Mouse (Mus musculus): ENCODE measurements around the gene H2-Q6. TPM values are rescaled to one million over a fixed set of nuclear protein-coding genes. Genes with fewer than 3 reads are reported as not detected.
"Not testable (repeated sequence)": the region's sequence is repeated elsewhere in the genome, so short reads cannot be mapped to it uniquely, and the experiment has no call there.

H2-Q6 gene
- 2.5 and 4.2 TPM in 2 replicates for polyA plus RNA-seq (2012; ENCODE audit: insufficient read depth, low replicate concordance)

DNA sequence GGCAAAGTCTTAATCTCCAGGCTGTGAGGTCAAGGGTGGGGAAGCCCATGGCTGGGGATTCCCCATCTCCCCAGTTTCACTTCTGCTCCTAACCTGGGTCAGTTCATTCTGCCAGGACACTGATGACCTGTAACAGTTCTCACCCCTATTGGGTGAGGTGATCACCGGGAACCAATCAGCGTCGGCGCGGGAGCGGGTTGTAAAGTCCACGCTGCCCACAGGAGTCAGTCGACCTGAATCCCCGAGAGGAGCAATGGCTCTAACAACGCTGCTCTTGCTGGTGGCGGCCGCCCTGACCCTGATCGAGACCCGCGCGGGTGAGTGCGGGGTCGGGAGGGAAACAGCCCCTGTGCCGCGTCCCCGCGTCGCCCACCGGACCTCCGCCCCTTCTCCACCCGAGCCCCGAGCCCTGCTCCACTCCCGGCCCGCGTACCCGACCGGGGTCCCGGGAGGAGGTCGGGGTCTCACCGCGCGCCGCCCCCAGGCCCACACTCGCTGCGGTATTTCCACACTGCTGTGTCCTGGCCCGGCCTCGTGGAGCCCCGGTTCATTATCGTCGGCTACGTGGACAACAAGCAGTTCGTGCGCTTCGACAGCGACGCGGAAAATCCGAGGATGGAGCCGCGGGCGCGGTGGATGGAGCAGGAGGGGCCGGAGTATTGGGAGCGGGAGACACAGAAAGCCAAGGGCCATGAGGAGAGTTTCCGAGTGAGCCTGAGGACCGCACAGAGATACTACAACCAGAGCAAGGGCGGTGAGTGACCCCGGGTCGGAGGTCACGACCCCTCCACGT, at the start of gene H2-Q6:
TSS of gene H2-Q6 (plus strand) at position 227 of the 793 bp plus-strand sequence.
- Histone ChIP-seq H3K27me3 (replicated peaks) (peaks cover 13% of the 10 kb centered on the region), H3K4me3 (replicated peaks) (peak within 1 kb of the TSS; percentile 88), H3K4me1 (peaks cover 17% of the 10 kb centered on the region), H3K9me3 (peaks cover 11% of the 10 kb centered on the region)
- H3K36me3 ChIP-seq (replicated peaks; ENCODE audit: low read length), result not testable (repeated sequence)

DNA sequence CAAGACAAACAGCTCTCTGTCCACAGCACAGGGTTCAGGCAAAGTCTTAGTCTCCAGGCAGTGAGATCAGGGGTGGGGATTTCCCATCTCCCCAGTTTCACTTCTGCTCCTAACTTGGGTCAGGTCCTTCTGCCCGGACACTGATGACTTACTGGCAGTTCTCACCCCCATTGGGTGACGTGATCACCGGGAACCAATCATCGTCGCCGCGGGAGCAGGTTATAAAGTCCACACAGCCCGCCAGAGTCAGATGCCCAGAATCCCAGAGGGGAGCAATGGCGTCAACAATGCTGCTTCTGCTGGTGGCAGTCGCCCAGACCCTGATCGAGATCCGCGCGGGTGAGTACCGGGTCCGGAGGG, 45.3 kb upstream of the H2-Q6 start, which contains the start of gene H2-Q4:
TSS of gene H2-Q4 (plus strand) at position 249 of the 360 bp plus-strand sequence.
- peaks cover 2% of the 10 kb centered on the region for H3K27me3 ChIP-seq (replicated peaks)
- TF ChIP-seq GATA1 (IDR thresholded peaks at IDR 0.05; ENCODE audit: borderline replicate concordance, low read length) (no peak), FLI1 (IDR thresholded peaks at IDR 0.05; ENCODE audit: low read length) (no peak)
- H3K4me1 ChIP-seq, result peaks cover 18% of the 10 kb centered on the region
- peaks cover 15% of the 10 kb centered on the region for H3K9me3 ChIP-seq
- H3K4me3 ChIP-seq (replicated peaks), result peak within 1 kb of the TSS; percentile 93
- peaks cover 4% of the 10 kb centered on the region for H3K36me3 ChIP-seq (replicated peaks; ENCODE audit: low read length)

DNA sequence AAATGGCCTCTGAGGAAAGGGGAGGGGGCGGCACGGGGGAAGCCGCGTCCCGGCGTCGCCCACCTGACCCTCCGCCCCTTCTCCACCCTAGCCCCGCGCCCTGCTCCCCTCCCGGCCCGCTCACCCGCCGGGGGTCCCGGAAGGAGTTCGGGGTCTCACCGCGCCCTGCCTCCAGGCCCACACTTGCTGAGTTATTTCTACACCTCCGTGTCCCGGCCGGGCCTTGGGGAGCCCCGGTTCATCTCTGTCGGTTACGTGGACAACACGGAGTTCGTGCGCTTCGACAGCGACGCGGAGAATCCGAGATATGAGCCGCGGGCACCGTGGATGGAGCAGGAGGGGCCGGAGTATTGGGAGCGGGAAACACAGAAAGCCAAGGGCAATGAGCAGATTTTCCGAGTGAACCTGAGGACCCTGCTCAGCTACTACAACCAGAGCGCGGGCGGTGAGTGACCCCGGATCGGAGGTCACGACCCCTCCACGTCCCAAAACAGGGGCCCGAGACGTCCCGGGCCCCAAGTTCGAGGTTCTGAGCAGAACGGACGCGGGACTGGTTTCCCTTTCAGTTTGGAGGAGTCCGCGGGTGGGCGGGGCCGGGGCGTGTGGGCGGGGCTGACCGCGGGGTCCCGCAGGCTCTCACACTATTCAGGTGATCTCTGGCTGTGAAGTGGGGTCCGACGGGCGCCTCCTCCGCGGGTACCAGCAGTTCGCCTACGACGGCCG, 44.8 kb upstream of the H2-Q6 start:
- Histone ChIP-seq H3K9me3 (peaks cover 15% of the 10 kb centered on the region), H3K36me3 (replicated peaks; ENCODE audit: low read length) (peaks cover 4% of the 10 kb centered on the region), H3K4me3 (replicated peaks) (peak overlapping the region; percentile 93), H3K27me3 (replicated peaks) (peaks cover 2% of the 10 kb centered on the region), H3K4me1 (peaks cover 18% of the 10 kb centered on the region)
- TF ChIP-seq FLI1 (IDR thresholded peaks at IDR 0.05; ENCODE audit: low read length) (no peak), GATA1 (IDR thresholded peaks at IDR 0.05; ENCODE audit: borderline replicate concordance, low read length) (no peak)

DNA sequence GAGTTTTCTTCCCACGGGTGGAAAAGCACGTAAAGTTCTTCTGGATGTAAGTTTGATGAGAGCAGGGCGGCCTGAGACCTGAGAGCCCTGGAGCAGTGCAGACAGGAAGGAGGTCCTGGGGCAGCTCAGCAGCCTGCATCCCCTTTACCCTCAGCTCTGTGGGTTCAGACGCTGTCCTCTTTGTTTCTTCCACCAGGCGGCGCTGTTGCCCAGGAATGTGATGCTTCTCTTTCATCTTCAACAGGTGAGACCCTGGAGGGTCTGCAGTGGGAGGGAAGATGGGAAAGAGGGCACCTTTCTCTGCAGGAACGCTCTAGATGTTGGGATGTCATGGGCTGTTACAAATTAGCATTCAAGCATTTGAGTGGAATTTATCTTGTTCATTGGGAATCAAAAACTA, 34.9 kb upstream of the H2-Q6 start:
- not testable (repeated sequence) for H3K4me1 ChIP-seq; H3K4me3 ChIP-seq (replicated peaks); H3K27me3 ChIP-seq (replicated peaks); H3K36me3 ChIP-seq (replicated peaks; ENCODE audit: low read length); H3K9me3 ChIP-seq

DNA sequence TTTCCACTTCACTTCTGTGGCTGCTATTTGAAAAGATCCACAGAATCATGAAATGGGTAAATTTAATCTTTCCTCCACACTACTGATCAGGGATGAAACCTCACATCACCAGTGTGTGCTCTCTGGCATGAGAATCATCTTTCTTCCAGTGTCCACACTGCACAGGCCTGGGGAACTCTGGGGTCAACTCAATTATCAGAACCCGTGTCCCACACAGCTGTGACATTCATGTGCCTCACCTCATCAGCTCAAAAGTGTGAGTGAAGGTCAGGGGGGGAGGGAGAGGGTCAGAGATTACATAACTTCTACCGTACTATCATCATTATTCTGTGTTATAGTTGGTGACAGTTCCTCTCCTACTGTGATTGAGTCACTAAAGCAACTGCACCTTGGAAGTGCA, 32.0 kb upstream of the H2-Q6 start:
- not testable (repeated sequence) for H3K4me3 ChIP-seq (replicated peaks); H3K4me1 ChIP-seq

DNA sequence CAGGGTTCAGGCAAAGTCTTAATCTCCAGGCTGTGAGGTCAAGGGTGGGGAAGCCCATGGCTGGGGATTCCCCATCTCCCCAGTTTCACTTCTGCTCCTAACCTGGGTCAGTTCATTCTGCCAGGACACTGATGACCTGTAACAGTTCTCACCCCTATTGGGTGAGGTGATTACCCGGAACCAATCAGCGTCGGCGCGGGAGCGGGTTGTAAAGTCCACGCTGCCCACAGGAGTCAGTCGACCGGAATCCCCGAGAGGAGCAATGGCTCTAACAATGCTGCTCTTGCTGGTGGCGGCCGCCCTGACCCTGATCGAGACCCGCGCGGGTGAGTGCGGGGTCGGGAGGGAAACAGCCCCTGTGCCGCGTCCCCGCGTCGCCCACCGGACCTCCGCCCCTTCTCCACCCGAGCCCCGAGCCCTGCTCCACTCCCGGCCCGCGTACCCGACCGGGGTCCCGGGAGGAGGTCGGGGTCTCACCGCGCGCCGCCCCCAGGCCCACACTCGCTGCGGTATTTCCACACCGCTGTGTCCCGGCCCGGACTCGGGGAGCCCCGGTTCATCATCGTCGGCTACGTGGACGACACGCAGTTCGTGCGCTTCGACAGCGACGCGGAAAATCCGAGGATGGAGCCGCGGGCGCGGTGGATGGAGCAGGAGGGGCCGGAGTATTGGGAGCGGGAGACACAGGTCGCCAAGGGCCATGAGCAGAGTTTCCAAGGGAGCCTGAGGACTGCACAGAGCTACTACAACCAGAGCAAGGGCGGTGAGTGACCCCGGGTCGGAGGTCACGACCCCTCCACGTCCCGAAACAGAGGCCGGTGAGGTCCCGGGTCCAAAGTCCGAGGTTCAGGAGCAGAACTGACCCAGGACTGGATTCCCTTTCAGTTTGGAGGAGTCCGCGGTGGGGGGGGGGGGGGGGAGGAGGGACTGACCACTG, 30.5 kb upstream of the H2-Q6 start:
- H3K36me3 ChIP-seq (replicated peaks; ENCODE audit: low read length); H3K4me1 ChIP-seq; H3K9me3 ChIP-seq; H3K4me3 ChIP-seq (replicated peaks); H3K27me3 ChIP-seq (replicated peaks): not testable (repeated sequence)

More for the DNA sequence above, 32.0 kb upstream of the H2-Q6 start:
- H3K27me3 ChIP-seq (replicated peaks); H3K36me3 ChIP-seq (replicated peaks; ENCODE audit: low read length); H3K9me3 ChIP-seq: not testable (repeated sequence)

DNA sequence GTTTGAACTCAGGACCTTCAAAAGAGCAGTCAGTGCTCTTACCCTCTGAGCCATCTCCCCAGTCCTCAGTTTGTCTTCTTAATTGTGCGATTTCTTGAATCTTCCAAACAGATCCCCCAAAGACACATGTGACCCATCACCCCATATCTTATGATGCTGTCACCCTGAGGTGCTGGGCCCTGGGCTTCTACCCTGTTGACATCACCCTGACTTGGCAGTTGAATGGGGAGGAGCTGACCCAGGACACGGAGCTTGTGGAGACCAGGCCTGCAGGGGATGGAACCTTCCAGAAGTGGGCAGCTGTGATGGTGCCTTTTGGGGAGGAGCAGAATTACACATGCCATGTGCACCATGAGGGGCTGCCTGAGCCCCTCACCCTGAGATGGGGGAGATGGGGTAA, 27.7 kb upstream of the H2-Q6 start:
- H3K4me3 ChIP-seq (replicated peaks); H3K9me3 ChIP-seq; H3K36me3 ChIP-seq (replicated peaks; ENCODE audit: low read length); H3K4me1 ChIP-seq; H3K27me3 ChIP-seq (replicated peaks): not testable (repeated sequence)

DNA sequence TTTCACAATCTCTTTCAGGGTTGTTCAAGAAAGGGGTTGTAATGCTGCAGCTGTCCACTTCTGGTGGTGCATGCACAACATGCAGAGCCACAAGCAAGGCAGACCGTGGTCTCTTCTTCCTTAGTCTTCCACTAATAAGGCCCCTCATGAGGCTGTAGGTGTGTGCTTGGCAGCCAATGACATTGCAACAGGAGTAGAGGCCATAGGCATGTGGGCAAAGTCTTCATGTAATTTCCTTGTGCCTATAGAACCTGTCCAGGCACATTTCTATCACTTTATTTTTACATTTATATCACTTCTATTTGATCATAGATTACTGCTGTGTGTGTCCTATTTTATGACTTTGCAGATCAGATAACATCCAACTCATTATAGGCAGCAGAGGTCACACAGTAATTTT, 11.6 kb upstream of the H2-Q6 start:
- not testable (repeated sequence) for H3K9me3 ChIP-seq; H3K36me3 ChIP-seq (replicated peaks; ENCODE audit: low read length); H3K4me3 ChIP-seq (replicated peaks); H3K4me1 ChIP-seq; H3K27me3 ChIP-seq (replicated peaks)

DNA sequence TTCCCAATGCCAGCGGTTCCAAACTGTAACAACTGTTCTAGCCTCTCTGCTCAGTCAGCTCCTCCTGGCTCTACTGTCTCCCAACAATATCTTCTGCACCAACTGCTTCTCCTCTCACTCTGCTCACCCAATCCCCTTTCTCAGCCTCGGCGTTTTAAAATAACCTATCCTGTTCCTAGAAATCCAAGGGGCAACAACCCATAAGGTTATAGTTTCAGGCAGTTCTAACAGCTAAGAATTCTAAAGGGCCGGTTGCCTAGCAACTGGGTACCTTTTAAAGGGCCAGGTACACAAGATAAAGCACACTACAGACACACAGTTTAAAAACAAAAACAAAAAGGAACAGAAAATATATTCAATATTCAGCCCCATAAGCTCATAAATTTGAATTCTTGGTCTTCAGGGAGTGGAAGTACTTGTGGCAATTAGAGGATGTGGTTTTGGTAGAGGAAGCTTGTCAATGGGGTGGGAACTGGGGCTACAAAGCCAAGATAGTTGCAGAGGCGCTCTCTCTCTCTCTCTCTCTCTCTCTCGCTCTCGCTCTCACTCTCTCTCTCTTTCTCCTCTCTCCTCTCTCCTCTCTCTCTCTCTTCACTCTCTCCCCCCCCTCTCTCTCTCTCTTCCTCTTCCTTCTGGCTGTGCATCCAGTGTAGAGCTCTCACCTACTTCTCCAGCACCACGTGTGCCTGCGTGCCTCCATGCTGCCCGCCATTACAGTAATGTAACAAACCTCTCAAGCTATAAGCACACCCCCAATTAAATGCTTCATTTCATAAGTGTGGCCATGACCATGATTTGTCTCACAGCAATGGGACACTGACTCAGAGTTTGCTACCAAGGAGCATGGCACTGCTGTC, 9.1 kb upstream of the H2-Q6 start:
- peaks cover 12% of the 10 kb centered on the region for H3K4me1 ChIP-seq
- not testable (repeated sequence) for H3K36me3 ChIP-seq (replicated peaks; ENCODE audit: low read length); H3K9me3 ChIP-seq; H3K27me3 ChIP-seq (replicated peaks); H3K4me3 ChIP-seq (replicated peaks)

DNA sequence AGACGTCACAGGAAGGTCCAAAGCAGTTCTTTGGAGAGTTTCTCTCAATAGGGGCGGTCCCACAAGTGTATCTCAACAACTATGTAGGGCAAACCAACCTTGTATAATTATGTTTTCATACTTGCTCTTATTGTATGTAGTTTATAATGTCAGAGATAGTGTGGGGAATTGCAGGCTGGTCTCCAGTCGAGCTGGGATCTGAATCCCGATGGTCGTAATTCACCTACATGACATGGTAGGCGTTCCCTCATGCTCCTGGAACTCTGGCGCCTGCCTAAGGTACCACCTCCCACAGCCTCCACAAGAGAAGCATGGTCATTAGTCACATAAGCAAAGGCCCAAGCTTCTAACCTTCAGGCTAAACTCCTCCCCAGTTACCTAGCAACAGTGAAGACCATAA, 5.9 kb upstream of the H2-Q6 start:
- H3K36me3 ChIP-seq (replicated peaks; ENCODE audit: low read length), result no peaks in the 10 kb centered on the region
- peaks cover 13% of the 10 kb centered on the region for H3K4me1 ChIP-seq
- TF ChIP-seq FLI1 (IDR thresholded peaks at IDR 0.05; ENCODE audit: low read length), result no peak
- no peak for TF ChIP-seq GATA1 (IDR thresholded peaks at IDR 0.05; ENCODE audit: borderline replicate concordance, low read length)
- no peak overlapping the region for H3K4me3 ChIP-seq (replicated peaks)
- peaks cover 11% of the 10 kb centered on the region for H3K27me3 ChIP-seq (replicated peaks)
- H3K9me3 ChIP-seq, result peaks cover 15% of the 10 kb centered on the region

DNA sequence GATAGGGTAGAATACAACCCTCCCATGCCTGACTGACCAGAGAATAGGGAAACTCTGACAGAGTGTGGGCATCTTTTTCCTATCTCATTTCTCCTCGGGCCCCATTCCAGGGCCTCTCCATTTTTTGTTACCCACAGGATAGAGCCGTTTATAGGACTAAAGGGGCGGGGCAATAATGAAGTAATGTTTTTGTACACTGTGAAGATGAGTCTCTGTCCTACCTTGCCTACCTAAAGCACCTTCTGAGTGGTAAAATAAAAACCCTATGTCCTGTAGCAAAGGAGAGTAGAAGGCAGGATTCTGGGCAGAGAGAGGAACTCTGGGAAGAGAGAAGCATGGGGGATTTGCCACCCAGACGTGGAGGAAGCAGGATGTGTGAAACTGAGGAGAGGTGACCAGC, 5.1 kb upstream of the H2-Q6 start:
- not testable (repeated sequence) for H3K36me3 ChIP-seq (replicated peaks; ENCODE audit: low read length); H3K4me3 ChIP-seq (replicated peaks)
- Histone ChIP-seq H3K9me3 (peaks cover 15% of the 10 kb centered on the region), H3K27me3 (replicated peaks) (peaks cover 11% of the 10 kb centered on the region), H3K4me1 (peaks cover 13% of the 10 kb centered on the region)

DNA sequence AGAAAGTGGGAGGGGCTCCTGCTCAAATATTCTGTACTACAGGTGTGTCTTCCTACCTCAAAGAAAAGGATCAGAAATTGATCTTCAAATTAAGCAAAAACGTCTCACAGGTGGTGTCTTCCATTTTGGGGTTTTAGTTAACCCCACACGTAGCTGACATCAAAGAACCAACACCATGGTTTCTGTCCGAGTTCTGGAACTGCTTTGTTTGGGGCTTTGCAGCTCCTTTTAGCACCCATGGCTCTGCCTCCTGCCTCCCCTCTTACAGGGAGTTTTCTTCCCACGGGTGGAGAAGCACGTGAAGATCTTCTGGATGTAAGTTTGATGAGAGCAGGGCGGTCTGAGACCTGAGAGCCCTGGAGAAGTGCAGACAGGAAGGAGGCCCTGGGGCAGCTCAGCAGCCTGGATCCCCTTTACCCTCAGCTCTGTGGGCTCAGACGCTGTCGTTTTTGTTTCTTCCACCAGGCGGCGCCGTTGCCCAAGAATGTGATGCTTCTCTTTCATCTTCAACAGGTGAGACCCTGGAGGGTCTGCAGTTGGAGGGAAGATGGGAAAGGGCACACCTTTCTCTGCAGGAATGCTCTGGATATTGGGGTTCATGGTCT, 4.3 kb upstream of the H2-Q6 start:
- H3K9me3 ChIP-seq, result peaks cover 15% of the 10 kb centered on the region
- H3K4me3 ChIP-seq (replicated peaks); H3K36me3 ChIP-seq (replicated peaks; ENCODE audit: low read length): not testable (repeated sequence)
- peaks cover 19% of the 10 kb centered on the region for H3K4me1 ChIP-seq
- H3K27me3 ChIP-seq (replicated peaks), result peaks cover 14% of the 10 kb centered on the region

DNA sequence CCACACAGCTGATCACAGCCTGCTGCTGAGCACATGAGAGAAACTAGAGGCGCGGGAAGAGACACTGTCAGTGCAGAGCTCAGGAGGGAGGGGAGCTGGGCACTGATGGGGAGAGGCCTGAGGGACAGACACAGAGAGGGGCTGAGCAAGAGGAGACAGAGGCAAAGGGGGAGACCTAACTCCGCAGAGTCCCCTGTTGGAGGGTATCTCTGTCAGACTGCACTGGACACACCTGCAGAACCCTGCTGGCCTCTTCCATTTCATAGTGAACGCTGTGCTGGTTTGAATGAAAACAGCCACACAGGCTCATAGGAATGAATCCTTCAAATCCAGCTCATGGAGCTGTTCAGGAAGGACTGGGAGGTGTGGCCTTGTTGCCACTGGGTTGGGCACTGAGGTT, 3.3 kb upstream of the H2-Q6 start:
- Histone ChIP-seq H3K27me3 (replicated peaks) (peaks cover 18% of the 10 kb centered on the region), H3K4me1 (peaks cover 23% of the 10 kb centered on the region), H3K9me3 (peaks cover 15% of the 10 kb centered on the region)
- not testable (repeated sequence) for H3K4me3 ChIP-seq (replicated peaks); H3K36me3 ChIP-seq (replicated peaks; ENCODE audit: low read length)

Data from megakaryocyte, embryonic 14.5 days (primary cell).